Mouse (Mus musculus): Measurements from ENCODE around the gene Ank2. TPM values are rescaled to one million over a fixed set of nuclear protein-coding genes. Genes with fewer than 3 reads are reported as not detected.

The Ank2 gene
- total RNA-seq, 2 experiments from 2014 or later, result 299 to 338 TPM

DNA sequence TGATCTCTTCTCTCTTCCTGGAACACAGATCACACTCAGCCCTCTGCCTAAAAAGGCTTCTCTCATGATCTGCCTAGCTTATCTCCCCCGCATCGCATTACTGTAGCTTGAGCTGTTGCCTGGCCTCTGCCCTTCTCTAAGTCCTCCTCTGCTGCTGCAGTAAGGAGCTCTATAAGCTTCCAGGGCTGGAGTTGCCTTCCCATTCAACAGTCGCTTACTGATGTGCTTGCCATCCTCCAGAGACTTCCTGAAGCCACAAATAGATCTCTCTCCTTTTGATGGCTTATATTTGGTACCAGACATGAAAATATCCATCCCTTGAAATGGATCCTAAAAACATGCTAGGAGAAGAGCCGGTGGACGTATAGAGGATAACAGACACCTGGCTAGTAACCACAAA lies 290.3 kb downstream of the Ank2 start:
- intact Hi-C loops (cut with DNase I), result no loop called here
- DNase-seq (ENCODE audit: low spot score), result no peak

DNA sequence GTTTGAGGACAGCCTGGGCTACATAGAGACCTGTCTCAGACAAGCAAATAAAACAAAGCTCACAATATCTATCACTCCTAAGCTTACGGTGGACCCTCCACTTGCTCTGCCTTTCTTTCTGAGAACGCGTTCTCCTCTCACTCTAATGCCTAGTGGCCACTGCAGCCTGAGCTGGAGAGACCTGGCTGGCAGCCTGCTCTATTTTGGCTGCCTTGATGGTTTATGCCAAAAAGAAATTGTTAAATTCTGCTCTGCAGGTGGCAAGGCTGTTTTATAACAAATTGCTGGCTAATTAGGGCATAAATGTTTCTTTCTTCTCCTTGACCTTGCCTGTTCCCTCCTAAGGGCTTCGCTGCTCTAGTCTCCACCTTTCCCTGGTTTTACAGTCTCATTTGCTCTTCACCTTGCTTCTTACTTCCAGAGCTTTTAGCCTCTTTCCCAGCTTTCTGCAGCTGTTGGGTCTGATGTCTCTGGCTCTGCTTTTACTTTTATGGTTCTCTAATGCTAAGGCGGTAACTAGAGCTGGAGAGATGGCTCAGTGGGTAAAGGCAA lies 293.2 kb downstream of the Ank2 start:
- intact Hi-C loops (cut with DNase I), result no loop called here
- DNase-seq (ENCODE audit: low spot score), result no peak

GRCm38 (mm10) chr3:127202484-127203115 lies 296.6 kb downstream of the Ank2 start:
- intact Hi-C loops (cut with DNase I), result no loop called here
- DNase-seq (ENCODE audit: low spot score), result no peak

DNA sequence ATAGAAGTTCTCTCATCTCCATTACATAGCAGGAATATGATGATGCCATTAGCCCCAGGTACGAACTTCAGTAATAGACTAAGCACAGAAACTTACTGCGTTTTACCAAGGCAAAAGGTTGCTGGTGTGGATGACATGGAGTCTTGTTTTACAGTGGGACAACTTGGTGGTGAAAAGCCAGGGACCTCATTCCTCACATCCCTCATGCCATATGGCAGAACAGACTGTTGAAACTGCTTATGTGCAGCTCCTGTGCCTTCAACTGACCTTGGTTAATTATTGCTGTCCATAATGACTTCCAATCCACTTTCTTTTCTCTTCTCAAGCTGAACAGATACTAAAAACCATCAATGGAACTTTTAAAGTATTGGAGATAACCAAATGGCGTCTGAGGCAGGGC lies 298.4 kb downstream of the Ank2 start:
- no peak for DNase-seq (ENCODE audit: low spot score)
- intact Hi-C loops (cut with DNase I), result no loop called here

DNA sequence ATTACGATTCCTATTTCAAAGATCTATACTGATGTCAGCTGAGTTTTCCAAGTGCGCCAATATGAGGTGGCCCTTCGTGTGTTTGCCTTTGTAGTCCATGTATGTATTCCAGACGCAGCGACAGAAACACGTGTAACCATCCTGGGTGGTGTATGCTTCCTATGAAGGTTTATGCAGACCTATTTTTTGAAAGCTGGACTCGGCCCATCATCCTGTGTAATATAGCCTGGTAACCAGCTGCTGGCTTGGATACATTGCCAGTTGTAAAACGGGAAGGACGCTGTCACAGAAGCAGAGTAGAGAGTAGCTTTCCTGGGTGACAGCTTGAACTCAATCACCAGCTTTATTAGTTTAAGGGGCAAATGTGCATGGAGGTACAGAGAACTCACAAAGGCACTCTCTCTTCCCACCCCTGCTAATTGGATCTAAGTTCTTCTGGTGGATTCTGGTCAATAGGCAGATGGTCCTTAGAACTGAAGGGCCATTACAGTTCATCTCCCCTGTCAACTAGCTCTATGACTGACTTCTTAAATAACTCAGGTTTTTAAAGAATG lies 300.0 kb downstream of the Ank2 start:
- intact Hi-C loops (cut with DNase I), result no loop called here

DNA sequence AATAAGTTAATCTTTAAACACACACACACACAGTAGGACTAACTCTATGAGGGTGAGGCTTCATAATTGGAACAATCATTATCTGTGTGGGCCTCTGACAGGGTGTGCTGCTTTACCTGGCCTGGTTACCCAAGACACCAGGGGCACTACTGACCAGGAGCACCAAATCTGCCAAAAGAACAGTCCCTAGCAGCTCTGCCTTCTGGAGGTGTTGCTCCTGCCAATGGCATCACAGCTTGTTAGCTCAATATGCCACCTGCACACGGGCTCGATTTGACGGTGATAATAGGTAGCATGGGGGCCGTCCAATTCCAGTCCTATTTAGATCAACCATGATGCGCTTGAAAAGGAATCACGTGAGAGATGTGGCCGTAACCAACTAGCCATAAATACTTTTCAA lies 300.5 kb downstream of the Ank2 start:
- intact Hi-C loops (cut with DNase I), result no loop called here
- no peak for DNase-seq (ENCODE audit: low spot score)

More for the DNA sequence above, 300.0 kb downstream of the Ank2 start:
- no peak for DNase-seq (ENCODE audit: low spot score)

DNA sequence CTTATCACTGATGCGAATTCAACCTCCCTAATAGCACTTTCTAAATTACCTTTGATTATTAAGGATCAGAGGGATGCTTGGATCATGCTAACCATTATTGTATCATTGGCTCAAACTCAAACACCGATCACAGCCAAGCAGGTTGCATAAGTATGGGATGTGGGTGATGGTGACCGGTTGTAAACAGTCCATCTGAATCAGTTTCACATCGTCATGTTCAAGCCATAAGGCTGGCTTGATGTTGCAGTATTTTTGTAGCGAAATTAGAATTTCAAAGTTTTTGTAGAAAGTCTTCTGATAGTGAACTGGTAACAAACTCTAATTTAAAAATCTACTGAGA lies 310.4 kb downstream of the Ank2 start:
- intact Hi-C loops (cut with DNase I), result loop anchor here (10.0 kb wide), 2 partner anchors 116 to 266 kb away; no protein-coding TSS in a partner anchor
- no peak for DNase-seq (ENCODE audit: low spot score)

- intact Hi-C loops (cut with DNase I), result loop anchor here (10.0 kb wide), 2 partner anchors 117 to 267 kb away; no protein-coding TSS in a partner anchor
- no peak for DNase-seq (ENCODE audit: low spot score)
These were observed 310.9 kb downstream of the Ank2 start for GRCm38 (mm10) chr3:127188086-127188788.

GRCm38 (mm10) chr3:127187081-127187480 lies 312.1 kb downstream of the Ank2 start:
- no peak for DNase-seq (ENCODE audit: low spot score)
- intact Hi-C loops (cut with DNase I), result loop anchor here (10.0 kb wide), 2 partner anchors 118 to 268 kb away; no protein-coding TSS in a partner anchor

DNA sequence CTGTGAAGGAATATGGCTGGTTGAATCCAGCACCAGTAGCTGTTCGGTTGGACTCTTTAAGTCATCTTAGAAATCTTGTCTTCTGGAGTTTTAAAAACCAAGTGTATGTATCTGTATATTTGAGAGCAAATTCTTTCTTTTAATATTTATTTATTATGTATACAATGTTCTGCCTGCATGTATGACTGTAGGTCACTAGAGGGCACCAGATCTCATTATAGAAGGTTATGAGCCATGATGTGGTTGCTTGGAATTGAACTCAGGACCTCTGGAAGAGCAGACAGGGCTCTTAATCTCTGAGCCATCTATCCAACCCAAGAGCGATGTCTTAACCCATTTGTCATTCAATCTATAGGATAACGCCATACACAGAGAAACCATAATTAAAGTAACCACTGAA lies 312.9 kb downstream of the Ank2 start:
- DNase-seq (ENCODE audit: low spot score), result no peak

DNA sequence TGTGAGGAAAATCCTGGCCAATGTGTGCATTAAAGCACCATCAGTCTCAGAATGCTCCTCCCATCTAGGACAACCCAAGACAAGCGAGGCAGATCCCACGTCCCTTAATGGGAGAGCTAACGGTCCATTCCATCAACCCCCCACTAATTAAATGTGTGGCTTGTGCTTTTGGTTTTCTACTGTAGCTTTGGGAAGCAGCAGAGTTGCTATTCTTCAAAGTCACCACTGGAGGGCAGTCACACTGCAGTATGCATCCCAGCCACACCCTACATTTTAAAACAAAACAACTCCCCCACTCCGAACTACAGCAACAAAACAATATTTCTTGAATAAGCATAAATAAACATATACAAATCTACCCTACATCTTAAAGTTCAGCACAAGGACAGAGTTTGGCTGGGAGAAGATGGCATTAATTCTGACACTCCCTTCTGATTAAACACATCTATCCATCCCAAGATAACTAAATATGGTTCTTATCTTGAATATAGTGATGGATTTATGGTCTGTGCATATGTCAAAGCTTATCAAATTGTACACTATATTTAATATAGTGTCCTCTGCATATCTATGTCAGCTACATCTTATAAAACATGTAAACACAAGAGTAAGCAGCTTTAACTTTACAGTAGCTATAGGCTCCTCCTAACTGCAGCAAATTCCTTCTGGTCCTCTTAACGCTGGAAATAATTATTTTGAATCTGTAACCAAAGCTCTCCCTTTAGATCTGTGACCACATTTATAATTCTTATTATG lies 315.0 kb downstream of the Ank2 start:
- intact Hi-C loops (cut with DNase I), result loop anchor here (5.0 to 10.0 kb wide), 3 partner anchors 121 to 368 kb away; partner anchors contain the start of genes Larp7 and Zgrf1
- no peak for DNase-seq (ENCODE audit: low spot score)

More for the DNA sequence above, 312.9 kb downstream of the Ank2 start:
- intact Hi-C loops (cut with DNase I), result loop anchor here (10.0 kb wide), 2 partner anchors 119 to 269 kb away; no protein-coding TSS in a partner anchor

DNA sequence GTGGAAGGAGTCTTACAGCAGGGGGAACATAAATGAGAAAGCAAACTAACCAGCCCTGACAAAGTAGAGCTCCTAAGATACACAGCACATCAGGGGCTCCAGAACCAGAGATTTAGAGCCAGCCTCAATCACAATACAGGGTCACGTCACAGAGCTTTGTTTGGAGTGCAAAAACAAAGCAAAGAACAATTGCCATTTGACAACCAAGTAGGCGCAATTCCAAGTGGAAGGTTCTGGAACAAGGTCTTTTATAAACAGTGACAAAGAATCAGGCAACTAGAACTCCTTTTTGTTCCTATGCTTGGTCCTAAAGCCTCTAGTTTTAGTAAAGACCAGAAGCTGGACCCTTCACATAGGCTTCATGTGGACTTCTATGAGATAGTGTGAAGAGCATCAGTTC lies 326.5 kb downstream of the Ank2 start:
- no peak for DNase-seq (ENCODE audit: low spot score)
- intact Hi-C loops (cut with DNase I), result no loop called here

DNA sequence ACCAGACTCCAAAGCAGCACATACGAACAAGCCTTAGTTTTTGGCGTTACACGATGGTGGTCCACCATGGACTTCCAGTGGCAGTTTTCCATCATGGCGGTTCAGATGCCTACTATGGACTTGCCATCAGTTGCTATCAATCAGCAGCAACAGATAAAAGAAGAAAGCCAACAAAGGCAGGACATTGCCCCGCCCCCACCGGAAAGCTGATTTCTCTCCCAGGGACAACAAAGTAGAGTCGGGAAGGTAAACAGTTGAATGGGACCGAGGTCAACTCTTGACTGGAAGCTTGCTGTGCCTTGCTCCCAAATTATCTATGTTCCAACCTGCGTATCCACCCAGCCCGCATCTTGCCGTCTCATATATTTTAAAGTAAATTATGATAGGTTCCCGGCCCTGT lies 328.9 kb downstream of the Ank2 start:
- intact Hi-C loops (cut with DNase I), result no loop called here
- DNase-seq (ENCODE audit: low spot score), result no peak

DNA sequence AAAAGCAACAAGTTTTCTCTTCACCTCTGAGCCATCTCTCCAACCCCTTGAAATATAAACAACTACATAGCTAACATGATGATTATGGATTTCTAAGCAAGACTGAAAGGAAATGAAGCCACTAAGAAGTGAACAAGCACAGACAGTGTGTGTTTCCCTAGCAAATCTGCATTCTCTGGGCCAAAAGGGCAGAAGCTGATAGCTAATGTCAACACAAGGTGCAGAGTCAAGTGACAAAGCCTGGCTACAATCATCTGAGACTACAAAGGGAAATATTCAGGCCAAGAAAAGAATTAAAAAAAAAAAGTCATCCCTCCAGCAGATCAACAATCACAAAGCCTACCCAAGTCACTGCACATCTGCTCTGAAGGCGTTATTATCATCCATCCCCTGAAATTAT lies 330.0 kb downstream of the Ank2 start:
- intact Hi-C loops (cut with DNase I), result no loop called here
- DNase-seq (ENCODE audit: low spot score), result no peak

- intact Hi-C loops (cut with DNase I), result no loop called here
- no peak for DNase-seq (ENCODE audit: low spot score)
These were observed 335.4 kb downstream of the Ank2 start for GRCm38 (mm10) chr3:127163749-127164148.

- intact Hi-C loops (cut with DNase I), result no loop called here
- DNase-seq (ENCODE audit: low spot score), result no peak
These were observed 337.0 kb downstream of the Ank2 start for GRCm38 (mm10) chr3:127161998-127162712.

GRCm38 (mm10) chr3:127161085-127161837 lies 337.9 kb downstream of the Ank2 start:
- no peak for DNase-seq (ENCODE audit: low spot score)
- intact Hi-C loops (cut with DNase I), result no loop called here

- intact Hi-C loops (cut with DNase I), result no loop called here
- no peak for DNase-seq (ENCODE audit: low spot score)
These were observed 341.4 kb downstream of the Ank2 start for GRCm38 (mm10) chr3:127157706-127158105.

DNA sequence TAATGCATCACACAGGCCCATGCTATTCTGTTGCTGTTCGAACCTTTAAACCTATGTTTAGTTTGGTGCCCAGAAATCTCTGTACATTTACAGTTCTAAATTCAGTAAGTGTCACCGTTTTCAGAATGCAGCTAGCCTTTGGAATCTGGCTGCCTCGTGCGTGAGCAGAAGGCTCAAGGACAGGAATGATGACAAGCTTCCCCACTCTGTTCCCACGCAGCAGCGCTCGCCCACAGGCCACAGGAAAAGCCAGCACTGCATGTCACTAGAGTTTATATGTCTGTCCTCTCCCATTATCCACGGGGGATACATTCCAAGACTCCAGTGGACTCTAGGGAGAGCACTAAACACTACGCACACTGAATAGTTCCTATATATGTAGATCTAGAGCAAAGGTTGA lies 343.1 kb downstream of the Ank2 start:
- intact Hi-C loops (cut with DNase I), result no loop called here

More for the DNA sequence above, 343.1 kb downstream of the Ank2 start:
- no peak for DNase-seq (ENCODE audit: low spot score)

Measured in heart, postnatal 25 days (tissue).